Mouse (Mus musculus) intestine, embryonic 14.5 days (tissue): ENCODE results near the gene Clk3. TPM values are rescaled to one million over a fixed set of nuclear protein-coding genes. Genes with fewer than 3 reads are reported as not detected.

ENCODE experiments used
- ATAC-seq: fragments of 200-750 bp; cut with Nextera tagmentation; replicated peaks from 2 replicates; pipeline ENCODE4 v1.8.0; 2017; ENCODE audit warnings: low read depth, moderate number of reproducible peaks, moderate TSS enrichment, moderate library complexity; ENCODE audit not compliant: low FRiP score, low TSS enrichment
- DNase-seq: peaks from one replicate; pipeline ENCODE4 v3.0.0-alpha.2; 2018; ENCODE audit warnings: low spot score
- H3K27ac ChIP-seq: fragments of 300-500 bp; sonication (generic); 2 replicates; pipeline ENCODE4 v1.5.1; 2014; ENCODE audit warnings: low read depth, mild to moderate bottlenecking, control low read depth
- H3K27me3 ChIP-seq: fragments of 300-500 bp; sonication (generic); replicated peaks from 2 replicates; pipeline ENCODE4 v1.6.1; 2014; ENCODE audit warnings: low read length, control low read depth; ENCODE audit not compliant: control insufficient read depth, insufficient read depth
- H3K36me3 ChIP-seq: fragments of 300-500 bp; sonication (generic); 2 replicates; pipeline ENCODE4 v1.6.1; 2014; ENCODE audit warnings: low read length, control low read depth; ENCODE audit not compliant: control insufficient read depth, insufficient read depth
- H3K4me1 ChIP-seq: fragments of 300-500 bp; sonication (generic); replicated peaks from 2 replicates; pipeline ENCODE4 v1.6.1; 2014; ENCODE audit warnings: low read length, control low read depth, mixed read lengths; ENCODE audit not compliant: control insufficient read depth, insufficient read depth
- H3K4me2 ChIP-seq: fragments of 300-500 bp; sonication (generic); 2 replicates; pipeline ENCODE4 v1.6.1; 2014; ENCODE audit warnings: low read length
- H3K4me3 ChIP-seq: fragments of 300-500 bp; sonication (generic); 2 replicates; pipeline ENCODE4 v1.5.1; 2014; ENCODE audit warnings: low read depth, low read length, control low read depth, mixed read lengths
- H3K9ac ChIP-seq: fragments of 300-500 bp; sonication (generic); 2 replicates; pipeline ENCODE4 v1.6.1; 2014; ENCODE audit warnings: mild to moderate bottlenecking, low read length
- H3K9me3 ChIP-seq: fragments of 300-500 bp; sonication (generic); 2 replicates; pipeline ENCODE4 v1.6.1; 2016; ENCODE audit warnings: low read length, control low read depth; ENCODE audit not compliant: control insufficient read depth
- WGBS: fragments of 180-500 bp; shearing (Covaris S2); extraction: QIAGEN DNeasy Blood & Tissue Kit; methylation state at CpG from one replicate; pipeline ENCODE4 v1.1.7; 2014; 5-methylcytosine and 5-hydroxymethylcytosine counted together
- polyA plus RNA-seq: library from polyadenylated mRNA; unstranded; fragments of >200 nt; fragmentation: Nextera tagmentation; extraction: Ambion mirVana; gene quantifications from 2 replicates; pipeline ENCODE4 v1.2.1, GENCODE M21; 2014

Gene Clk3
- polyA plus RNA-seq, 1 experiment from 2014 or later: 64.2 TPM

- no peak for ATAC-seq
Observed at GRCm38 (mm10) chr9:57748831-57749230, 16.8 kb downstream of the Clk3 start.

GRCm38 (mm10) chr9:57748137-57748536 is 17.5 kb downstream of the Clk3 start:
- WGBS: 90% methylated on average over 6 of the region's 6 CpGs
- Histone ChIP-seq H3K4me3 (no peak overlapping the region), H3K4me1 (no peaks in the 10 kb centered on the region), H3K27me3 (no peaks in the 10 kb centered on the region), H3K36me3 (peaks cover 81% of the 10 kb centered on the region), H3K4me2 (no peak overlapping the region), H3K27ac (no peak overlapping the region), H3K9me3 (no peaks in the 10 kb centered on the region), H3K9ac (no peak overlapping the region)
- ATAC-seq: no peak
- no peak for DNase-seq

More at GRCm38 (mm10) chr9:57748831-57749230, 16.8 kb downstream of the Clk3 start:
- H3K4me1 ChIP-seq: no peaks in the 10 kb centered on the region
- H3K9ac ChIP-seq: no peak overlapping the region
- no peak overlapping the region for H3K4me3 ChIP-seq
- H3K9me3 ChIP-seq: no peaks in the 10 kb centered on the region
- WGBS: 66% methylated on average over 1 of the region's 1 CpGs
- H3K27me3 ChIP-seq: no peaks in the 10 kb centered on the region
- no peak overlapping the region for H3K4me2 ChIP-seq
- DNase-seq: no peak
- H3K36me3 ChIP-seq: peaks cover 88% of the 10 kb centered on the region
- no peak overlapping the region for H3K27ac ChIP-seq

GRCm38 (mm10) chr9:57747067-57747466 is 18.6 kb downstream of the Clk3 start:
- H3K4me1 ChIP-seq: no peaks in the 10 kb centered on the region
- no peak overlapping the region for H3K4me2 ChIP-seq
- peaks cover 80% of the 10 kb centered on the region for H3K36me3 ChIP-seq
- DNase-seq (no peak), ATAC-seq (no peak)
- H3K27me3 ChIP-seq: no peaks in the 10 kb centered on the region
- no peak overlapping the region for H3K9ac ChIP-seq
- no peak overlapping the region for H3K27ac ChIP-seq
- H3K9me3 ChIP-seq: no peaks in the 10 kb centered on the region
- 72% methylated on average over 1 of the region's 1 CpGs for WGBS
- H3K4me3 ChIP-seq: no peak overlapping the region

- no peak overlapping the region for H3K9ac ChIP-seq
- H3K27ac ChIP-seq: no peak overlapping the region
- no peak overlapping the region for H3K4me2 ChIP-seq
- no peaks in the 10 kb centered on the region for H3K4me1 ChIP-seq
- ATAC-seq (no peak), DNase-seq (no peak)
- WGBS: 75% methylated on average over 3 of the region's 3 CpGs
- H3K27me3 ChIP-seq: no peaks in the 10 kb centered on the region
- H3K36me3 ChIP-seq: peaks cover 75% of the 10 kb centered on the region
- H3K9me3 ChIP-seq: no peaks in the 10 kb centered on the region
- H3K4me3 ChIP-seq: no peak overlapping the region
Observed at GRCm38 (mm10) chr9:57744462-57745091, 21.1 kb downstream of the Clk3 start.

GRCm38 (mm10) chr9:57739863-57740262 is 25.8 kb downstream of the Clk3 start:
- Histone ChIP-seq H3K9ac (no peak overlapping the region), H3K9me3 (no peaks in the 10 kb centered on the region), H3K27me3 (no peaks in the 10 kb centered on the region), H3K4me1 (no peaks in the 10 kb centered on the region), H3K36me3 (peaks cover 39% of the 10 kb centered on the region), H3K27ac (no peak overlapping the region), H3K4me3 (no peak overlapping the region), H3K4me2 (no peak overlapping the region)
- no peak for ATAC-seq
- 94% methylated on average over 5 of the region's 5 CpGs for WGBS
- no peak for DNase-seq

- 96% methylated on average over 6 of the region's 6 CpGs for WGBS
- Histone ChIP-seq H3K4me3 (no peak overlapping the region), H3K36me3 (peaks cover 27% of the 10 kb centered on the region), H3K9ac (no peak overlapping the region), H3K27ac (no peak overlapping the region), H3K27me3 (no peaks in the 10 kb centered on the region), H3K4me2 (no peak overlapping the region), H3K4me1 (no peaks in the 10 kb centered on the region), H3K9me3 (no peaks in the 10 kb centered on the region)
- no peak for ATAC-seq
- no peak for DNase-seq
Observed at GRCm38 (mm10) chr9:57733606-57734005, 32.1 kb downstream of the Clk3 start.

GRCm38 (mm10) chr9:57728312-57728711 is 37.3 kb downstream of the Clk3 start:
- H3K27ac ChIP-seq: no peak overlapping the region
- no peak overlapping the region for H3K9ac ChIP-seq
- no peaks in the 10 kb centered on the region for H3K4me1 ChIP-seq
- no peak overlapping the region for H3K4me2 ChIP-seq
- ATAC-seq (no peak), DNase-seq (no peak)
- no peaks in the 10 kb centered on the region for H3K27me3 ChIP-seq
- H3K36me3 ChIP-seq: peaks cover 46% of the 10 kb centered on the region
- WGBS: 88% methylated on average over 1 of the region's 1 CpGs
- H3K4me3 ChIP-seq: no peak overlapping the region
- H3K9me3 ChIP-seq: no peaks in the 10 kb centered on the region

- no peak for DNase-seq
- no peak overlapping the region for H3K4me3 ChIP-seq
- no peak overlapping the region for H3K27ac ChIP-seq
- peaks cover 65% of the 10 kb centered on the region for H3K36me3 ChIP-seq
- no peak overlapping the region for H3K9ac ChIP-seq
- no peaks in the 10 kb centered on the region for H3K4me1 ChIP-seq
- no peaks in the 10 kb centered on the region for H3K9me3 ChIP-seq
- no peak for ATAC-seq
- WGBS: 90% methylated on average over 3 of the region's 3 CpGs
- H3K27me3 ChIP-seq: no peaks in the 10 kb centered on the region
- no peak overlapping the region for H3K4me2 ChIP-seq
Observed at GRCm38 (mm10) chr9:57724701-57725100, 41.0 kb downstream of the Clk3 start.

GRCm38 (mm10) chr9:57723796-57724195 is 41.9 kb downstream of the Clk3 start:
- H3K36me3 ChIP-seq: peaks cover 65% of the 10 kb centered on the region
- WGBS: 79% methylated on average over 5 of the region's 5 CpGs
- H3K4me1 ChIP-seq: no peaks in the 10 kb centered on the region
- no peak overlapping the region for H3K27ac ChIP-seq
- no peaks in the 10 kb centered on the region for H3K27me3 ChIP-seq
- no peak overlapping the region for H3K9ac ChIP-seq
- DNase-seq (no peak), ATAC-seq (no peak)
- no peaks in the 10 kb centered on the region for H3K9me3 ChIP-seq
- no peak overlapping the region for H3K4me3 ChIP-seq
- no peak overlapping the region for H3K4me2 ChIP-seq
